Mouse (Mus musculus): ENCODE data around the gene Cyp26b1.

Gene Cyp26b1

DNA sequence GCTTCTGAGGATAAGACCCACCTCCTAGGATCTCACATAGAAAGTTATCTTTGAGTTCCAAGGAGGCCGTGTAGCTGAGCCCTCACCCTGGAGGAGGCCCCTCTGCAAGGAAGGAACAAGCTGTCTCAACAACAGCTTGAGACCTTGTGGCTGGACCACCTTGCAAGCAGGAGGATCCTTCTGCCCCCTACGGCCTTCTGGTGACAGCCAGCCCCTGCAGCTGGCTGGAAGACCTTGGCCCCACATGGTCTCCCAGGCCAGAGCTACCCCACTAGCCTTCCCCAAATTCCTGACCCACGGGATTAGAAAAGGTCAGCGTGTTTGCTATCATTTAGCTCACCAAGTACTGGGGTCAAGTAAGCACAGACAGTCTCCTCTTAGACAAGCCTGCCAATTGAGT is 30.8 kb downstream of the Cyp26b1 start:
- DNase-seq (ENCODE audit: low read depth, low spot score): no peak

DNA sequence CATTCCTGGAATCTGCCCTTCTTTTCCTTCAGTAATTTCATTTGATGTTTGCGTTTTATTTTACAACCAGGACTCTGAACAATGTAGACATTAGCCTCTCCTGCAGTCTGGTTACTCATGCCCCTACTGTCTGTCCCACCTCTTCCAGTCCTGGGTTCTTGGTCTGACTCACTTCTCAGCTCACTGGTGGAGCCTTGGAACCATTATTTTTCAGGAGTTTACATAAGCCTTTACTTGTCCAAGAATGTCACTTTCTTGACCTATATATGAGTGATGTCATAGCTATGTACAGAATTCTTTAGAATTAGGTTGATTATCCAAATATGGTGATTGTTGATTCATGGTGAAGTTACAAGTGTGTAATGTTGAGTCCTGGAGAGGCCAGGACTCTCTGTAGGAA is 32.5 kb downstream of the Cyp26b1 start:
- DNase-seq (ENCODE audit: low read depth, low spot score): no peak

DNA sequence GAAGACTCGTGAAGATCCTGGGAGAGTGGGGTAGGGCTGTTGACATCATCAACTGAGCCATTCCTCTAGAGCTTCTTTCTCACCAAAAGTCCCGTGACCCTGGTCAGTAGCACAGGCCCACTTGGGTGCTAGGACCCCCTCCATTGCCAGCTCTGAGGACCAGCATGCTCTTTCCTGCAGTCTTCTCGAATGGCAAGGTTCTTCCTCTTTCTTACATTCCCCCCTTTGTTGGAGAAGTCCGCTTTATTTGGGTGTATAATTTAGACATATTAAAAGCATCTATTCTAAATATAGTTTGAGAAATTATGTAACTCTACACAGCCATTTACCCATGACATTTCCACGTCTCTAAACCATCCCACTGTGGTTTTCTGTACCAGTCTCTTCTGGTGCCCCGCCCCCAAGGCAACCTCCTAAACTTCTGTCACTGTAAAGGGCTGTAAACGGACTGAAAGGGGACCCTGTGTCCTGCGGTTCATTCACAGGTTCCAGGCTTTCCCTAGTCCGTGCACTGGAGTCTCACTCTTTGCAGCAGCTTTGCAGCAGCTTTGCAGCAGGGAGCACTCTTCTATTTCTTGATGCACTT is 43.8 kb downstream of the Cyp26b1 start:
- no peak for DNase-seq (ENCODE audit: low read depth, low spot score)

DNA sequence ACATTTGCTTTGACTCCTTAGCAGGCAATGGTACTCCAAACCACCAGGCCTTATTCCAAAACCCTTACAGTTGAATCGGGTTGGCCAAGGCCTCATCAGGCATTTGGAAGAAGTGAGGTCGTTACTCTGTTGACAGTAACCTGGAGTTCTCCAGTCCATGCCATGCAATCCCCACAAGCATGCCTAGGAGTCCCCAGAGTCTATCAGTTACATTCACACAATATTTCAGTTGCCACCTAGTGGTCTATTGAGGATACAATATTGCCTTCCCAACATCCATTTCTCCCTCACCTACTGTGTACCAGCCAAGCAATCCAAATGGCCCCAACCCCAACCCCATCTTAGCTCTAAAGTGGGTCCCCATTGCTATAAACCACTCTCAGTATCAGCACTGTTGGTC is 48.3 kb downstream of the Cyp26b1 start:
- no peak for DNase-seq (ENCODE audit: low read depth, low spot score)

DNA sequence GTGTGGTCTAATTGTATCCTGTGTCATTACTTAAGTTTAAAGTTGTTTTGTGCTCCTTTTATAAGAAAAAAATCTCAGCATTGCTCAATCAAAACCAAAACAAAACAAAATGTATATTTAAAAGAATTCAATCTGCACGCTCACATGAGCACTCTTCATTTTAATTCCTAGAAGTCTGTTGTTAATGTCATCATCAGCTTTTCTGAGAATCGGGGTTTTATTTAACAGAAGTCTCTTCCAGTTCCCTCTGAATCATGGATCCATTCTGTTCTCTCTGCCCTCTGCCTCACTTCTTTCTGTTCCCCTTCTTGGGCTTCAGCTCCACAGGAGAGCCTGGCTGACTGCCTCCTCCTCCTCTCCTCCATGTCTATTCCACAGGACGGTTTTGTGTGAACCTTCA is 49.3 kb downstream of the Cyp26b1 start:
- no peak for DNase-seq (ENCODE audit: low read depth, low spot score)

DNA sequence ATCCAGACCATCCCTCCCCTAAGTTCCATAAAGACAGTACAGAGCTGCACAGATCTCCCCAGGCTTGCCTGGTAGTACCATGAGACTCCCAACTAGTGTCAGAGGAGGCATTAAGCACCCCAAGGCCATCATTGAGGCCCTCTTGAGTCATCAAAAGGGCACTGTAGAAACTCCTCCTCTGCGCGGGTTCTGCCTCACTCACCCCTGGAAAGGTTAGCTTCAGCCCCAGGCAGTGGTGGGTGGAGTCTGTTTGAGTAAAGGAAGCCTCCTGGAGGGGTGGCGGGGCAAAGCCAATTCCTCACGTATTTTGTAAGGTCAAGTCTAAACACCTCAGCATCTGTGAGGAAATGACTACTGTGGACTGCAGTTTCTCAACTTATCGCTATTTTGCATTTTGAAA is 50.2 kb downstream of the Cyp26b1 start:
- no peak for DNase-seq (ENCODE audit: low read depth, low spot score)

DNA sequence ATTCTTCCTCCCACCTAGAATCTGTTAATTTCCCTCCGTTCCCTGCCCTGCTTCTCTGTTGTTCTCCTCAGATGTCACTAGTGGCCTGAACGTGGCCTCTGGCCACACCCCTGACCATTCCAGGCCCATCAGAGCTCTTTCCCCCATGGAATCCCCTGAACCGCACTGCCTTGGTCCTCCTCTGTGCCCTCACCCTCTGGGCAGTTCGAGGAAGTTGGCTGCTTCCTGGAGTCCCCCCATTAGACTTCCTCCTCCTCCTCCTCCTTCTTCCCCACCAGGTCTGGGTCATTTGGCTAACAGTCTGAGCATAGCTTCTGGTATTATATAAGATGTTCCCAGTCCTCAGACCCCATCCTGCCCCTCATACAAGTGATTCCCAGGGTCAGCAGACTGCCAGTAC is 53.8 kb downstream of the Cyp26b1 start:
- DNase-seq (ENCODE audit: low read depth, low spot score): no peak

DNA sequence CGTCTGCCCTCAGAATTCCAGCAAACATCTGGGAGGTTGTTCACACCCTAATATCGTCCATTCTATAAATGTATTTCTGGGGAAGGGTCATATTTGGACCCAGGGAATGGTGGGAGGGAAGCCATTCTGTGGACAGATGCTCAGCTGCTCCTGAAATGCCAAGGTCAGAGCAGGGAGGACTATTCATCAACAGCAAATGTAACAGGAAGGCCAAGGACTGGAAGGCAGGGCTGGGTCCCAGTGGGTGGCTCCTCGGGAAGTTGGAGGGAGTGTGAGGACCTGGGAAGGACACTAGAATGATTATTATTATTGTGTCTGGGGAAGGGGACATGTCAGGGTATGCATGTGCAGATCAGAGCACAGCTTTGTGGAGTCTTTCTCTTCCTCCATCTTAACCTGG is 55.0 kb downstream of the Cyp26b1 start:
- no peak for DNase-seq (ENCODE audit: low read depth, low spot score)

DNA sequence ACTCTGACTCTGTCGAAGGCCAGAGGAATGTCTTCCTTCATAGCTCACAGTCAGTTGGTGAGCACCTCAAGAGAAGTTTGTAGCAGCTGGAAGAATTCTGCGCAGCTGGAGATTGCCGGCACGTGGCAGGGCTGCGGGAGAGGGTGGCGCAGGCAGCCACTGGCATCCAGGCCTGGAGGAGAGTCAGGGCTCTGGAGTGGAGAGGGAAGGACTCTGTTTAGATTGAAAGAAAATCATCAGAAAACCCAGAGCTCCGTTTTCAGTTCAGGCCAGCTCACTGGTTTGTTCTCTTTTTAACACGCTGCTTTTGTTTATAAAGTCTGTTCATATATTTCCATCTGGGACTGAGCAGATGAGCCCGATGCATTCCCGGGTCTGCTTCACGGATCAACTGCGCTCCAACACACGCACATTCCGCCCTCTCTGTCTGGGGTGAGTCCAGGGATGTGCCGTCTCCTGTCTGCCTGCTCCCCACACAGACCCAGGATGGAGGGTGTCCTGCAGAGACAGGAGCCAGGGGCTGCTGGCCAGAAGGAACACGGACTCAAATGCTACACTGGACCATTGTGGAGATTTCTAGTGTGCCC is 56.0 kb downstream of the Cyp26b1 start:
- DNase-seq (ENCODE audit: low read depth, low spot score): no peak

DNA sequence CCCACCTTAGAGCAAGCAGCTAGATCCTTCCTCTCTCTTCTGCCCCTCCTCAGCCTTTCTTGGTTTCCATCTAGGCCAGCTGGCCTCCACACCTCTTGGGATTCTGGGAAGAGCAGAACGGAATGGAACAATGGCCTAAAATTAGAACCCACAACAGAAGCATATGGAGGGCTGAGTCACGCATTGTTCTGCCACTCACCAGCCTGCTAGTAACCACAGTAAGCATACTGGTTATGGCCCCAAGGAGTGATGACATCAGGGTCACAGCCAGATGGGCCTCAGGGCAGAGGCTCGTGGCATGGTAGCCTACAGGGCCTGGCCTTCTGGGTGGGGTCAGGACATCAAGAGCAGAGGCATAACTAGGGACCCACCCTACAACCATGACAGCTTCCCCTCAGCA is 58.8 kb downstream of the Cyp26b1 start:
- no peak for DNase-seq (ENCODE audit: low read depth, low spot score)

DNA sequence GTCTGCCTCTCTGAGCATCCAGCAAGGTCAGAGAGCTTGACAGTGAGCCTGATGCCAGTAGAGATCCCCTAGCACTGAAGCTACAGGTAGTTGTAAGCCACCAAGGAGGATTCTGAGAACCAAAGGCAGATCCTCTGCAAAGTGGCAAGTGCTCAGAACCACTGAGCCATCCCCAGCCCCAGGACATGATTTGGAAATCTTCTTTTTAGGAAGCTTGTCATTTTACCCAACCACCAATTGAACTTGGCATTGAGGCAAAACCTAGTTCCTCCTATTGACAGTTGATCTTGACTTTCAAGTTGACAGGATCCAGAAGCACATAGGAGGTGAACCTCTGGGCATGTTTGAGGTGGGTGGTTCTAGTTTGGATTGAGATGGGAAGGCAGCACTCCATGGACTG is 63.8 kb downstream of the Cyp26b1 start:
- DNase-seq (ENCODE audit: low read depth, low spot score): no peak

DNA sequence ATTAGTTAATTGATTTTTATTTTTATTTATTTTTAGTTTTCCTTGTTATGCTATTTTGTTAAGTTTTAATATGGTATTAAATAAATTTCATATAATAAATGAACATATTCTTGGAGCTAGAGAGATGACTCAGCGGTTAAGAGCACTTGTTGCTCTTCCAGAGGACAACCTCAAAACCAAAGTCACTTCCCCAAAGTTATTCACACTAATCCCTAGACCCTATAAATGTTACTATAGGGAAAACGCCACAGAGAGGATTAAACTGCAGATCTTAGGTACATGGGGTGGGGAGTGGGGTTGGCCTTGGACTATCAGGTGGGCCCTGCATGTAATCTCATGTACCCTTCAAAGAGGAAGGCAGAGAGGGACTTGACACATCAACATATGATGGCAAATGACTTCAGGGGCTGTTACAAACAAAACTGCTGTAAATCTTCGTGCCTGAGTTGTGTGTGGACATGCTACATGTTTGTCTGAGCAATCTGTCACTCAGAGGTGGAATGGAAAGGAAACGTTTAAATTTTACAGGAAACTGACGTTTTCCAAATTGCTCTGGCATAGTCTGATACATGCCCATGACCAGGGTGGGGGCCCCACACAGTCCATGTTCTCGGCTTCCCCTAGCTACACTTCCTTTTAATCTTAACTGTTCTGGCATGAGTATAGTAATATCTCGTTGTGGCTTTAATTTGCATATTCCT is 68.7 kb downstream of the Cyp26b1 start:
- DNase-seq (ENCODE audit: low read depth, low spot score): no peak

All from CD4-positive, CD25-positive, alpha-beta regulatory T cell, adult 2 months (primary cell).